Mouse (Mus musculus) induced T-regulatory cell, adult 2 months (primary cell): ENCODE results near the gene Csgalnact2.
A peak's percentile ranks its signal among the peaks of the same experiment; 100 is the strongest.

Source experiments
- DNase-seq: peaks from one replicate; pipeline ENCODE4 v3.0.0-alpha.2; 2012; ENCODE audit warnings: low read depth

The Csgalnact2 gene

GRCm38 (mm10) chr6:118076256-118076655 is 62.7 kb downstream of the Csgalnact2 start:
- no peak for DNase-seq

DNA sequence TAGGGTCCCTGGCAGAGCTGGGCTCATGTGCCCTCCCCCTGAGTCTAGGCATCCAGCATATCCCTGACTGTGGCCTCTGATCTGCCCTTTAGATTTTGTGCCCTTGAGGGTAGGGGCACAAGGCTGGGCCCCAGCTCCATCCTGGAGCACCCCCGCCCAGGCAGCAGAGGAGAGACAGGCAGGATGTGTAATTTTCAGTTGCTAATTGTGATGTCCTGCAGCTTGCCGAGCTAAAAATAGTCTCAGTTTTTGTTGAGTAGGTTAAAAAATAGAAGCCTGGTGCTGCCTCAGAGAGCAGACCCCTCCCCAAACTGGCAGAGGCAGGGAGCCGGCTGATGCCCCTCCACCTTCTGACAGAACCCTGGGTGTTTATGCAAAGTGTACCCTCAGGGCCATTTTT is 64.8 kb downstream of the Csgalnact2 start:
- no peak for DNase-seq

GRCm38 (mm10) chr6:118072176-118072575 is 66.8 kb downstream of the Csgalnact2 start:
- no peak for DNase-seq

GRCm38 (mm10) chr6:118071416-118071815 is 67.5 kb downstream of the Csgalnact2 start:
- DNase-seq, result no peak

- DNase-seq, result no peak
These were observed 68.0 kb downstream of the Csgalnact2 start for GRCm38 (mm10) chr6:118071013-118071350.

DNA sequence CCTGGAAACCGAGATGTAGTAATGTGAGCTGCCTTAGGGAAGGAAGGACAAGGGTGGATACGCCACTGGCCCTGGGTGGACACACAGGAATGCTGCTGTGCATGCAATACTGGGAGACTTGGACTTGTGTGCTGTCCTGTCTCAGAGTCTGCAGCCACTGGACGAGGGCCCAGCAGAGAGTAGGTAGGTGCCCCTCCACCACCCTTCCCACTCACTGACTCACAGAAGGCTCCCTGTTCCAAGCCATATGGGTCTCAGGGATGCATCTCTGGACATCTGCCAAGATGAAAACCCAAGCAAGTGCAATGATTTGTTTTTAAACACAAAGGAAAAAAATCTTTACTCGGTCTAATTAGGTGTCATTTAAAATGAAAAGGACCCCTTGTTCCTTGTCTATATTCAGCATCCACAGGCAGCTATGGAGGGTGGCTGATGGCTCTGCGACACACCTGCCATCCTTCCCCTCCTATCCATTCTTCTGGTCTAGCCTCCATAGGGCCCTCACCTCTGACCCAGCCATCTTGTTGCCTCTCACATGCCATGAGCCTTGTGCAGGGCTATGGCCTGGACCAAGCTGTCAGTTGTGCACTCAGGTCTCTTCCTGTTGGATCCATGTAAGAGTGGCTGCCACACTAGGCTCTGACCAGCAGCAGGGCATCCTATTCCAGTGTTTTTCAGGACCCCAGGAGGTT is 68.5 kb downstream of the Csgalnact2 start:
- no peak for DNase-seq

DNA sequence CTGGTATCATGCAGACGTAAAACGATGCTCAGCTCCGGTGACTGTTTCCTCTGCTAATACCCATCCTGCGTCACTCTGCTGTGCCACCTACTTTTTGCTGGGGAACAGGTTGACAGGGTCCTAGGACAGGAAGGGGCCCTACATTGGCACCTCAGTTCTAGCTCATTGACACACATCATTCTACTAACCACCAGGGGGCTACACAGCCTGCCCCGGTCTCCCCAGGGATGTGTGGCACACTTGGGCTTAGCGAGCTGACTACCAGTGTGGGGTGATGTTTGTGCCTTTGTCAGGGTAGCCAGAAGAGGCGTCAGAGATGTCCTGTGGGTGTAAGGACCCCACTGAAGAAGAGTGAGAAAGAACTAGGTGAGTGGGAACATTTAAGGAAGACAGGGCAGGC is 71.2 kb downstream of the Csgalnact2 start:
- DNase-seq, result peak; percentile 51

GRCm38 (mm10) chr6:118066199-118067081 is 72.5 kb downstream of the Csgalnact2 start:
- DNase-seq, result peak; percentile 70

DNA sequence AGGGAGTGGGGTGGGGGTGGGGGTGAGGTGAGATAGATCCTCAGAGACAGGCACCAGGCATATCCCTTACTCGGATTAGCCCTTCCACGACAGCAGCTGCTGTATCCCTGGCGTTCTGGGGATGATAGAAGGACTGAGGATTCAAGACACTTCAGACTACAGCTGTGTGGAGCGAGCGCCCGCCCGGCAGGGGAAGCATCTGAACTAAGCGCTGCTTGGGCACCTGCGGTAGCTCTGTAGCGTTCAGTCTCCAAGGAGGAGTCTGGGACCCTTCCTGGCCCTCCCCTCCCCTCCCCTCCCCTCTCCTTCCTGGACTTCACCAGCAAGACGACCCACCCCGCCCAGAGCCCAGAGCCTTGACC is 73.1 kb downstream of the Csgalnact2 start:
- no peak for DNase-seq

- DNase-seq, result peak; percentile 69
These were observed 73.9 kb downstream of the Csgalnact2 start for GRCm38 (mm10) chr6:118064968-118065530.

- DNase-seq, result no peak
These were observed 75.7 kb downstream of the Csgalnact2 start for GRCm38 (mm10) chr6:118063266-118063665.

GRCm38 (mm10) chr6:118061266-118061665 is 77.7 kb downstream of the Csgalnact2 start:
- DNase-seq, result no peak
